Mouse (Mus musculus) forebrain, embryonic 11.5 days (tissue): ENCODE data around the gene Tesk2. TPM values are rescaled to one million over a fixed set of nuclear protein-coding genes. Genes with fewer than 3 reads are reported as not detected.
"Not testable (repeated sequence)": the region's sequence is repeated elsewhere in the genome, so short reads cannot be mapped to it uniquely, and the experiment has no call there.

ENCODE experiments used
- ATAC-seq: fragments of 200-750 bp; cut with Nextera tagmentation; replicated peaks from 2 replicates; pipeline ENCODE4 v1.8.0; 2017; ENCODE audit warnings: moderate TSS enrichment; ENCODE audit not compliant: low FRiP score
- DNase-seq: peaks from one replicate; pipeline ENCODE4 v3.0.0-alpha.2; 2017; ENCODE audit warnings: low spot score
- H3K27ac ChIP-seq: fragments of 300-500 bp; sonication (generic); 2 replicates; pipeline ENCODE4 v1.5.1; 2014; ENCODE audit warnings: low read depth, low read length
- H3K27me3 ChIP-seq: fragments of 300-500 bp; sonication (generic); 2 replicates; pipeline ENCODE4 v1.6.1; 2014; ENCODE audit warnings: mild to moderate bottlenecking, low read length, mixed read lengths; ENCODE audit not compliant: control insufficient read depth, insufficient read depth
- H3K36me3 ChIP-seq: fragments of 300-500 bp; sonication (generic); 2 replicates; pipeline ENCODE4 v1.6.1; 2014; ENCODE audit warnings: mild to moderate bottlenecking, low read length, moderate library complexity, mixed read lengths; ENCODE audit not compliant: control insufficient read depth, insufficient read depth
- H3K4me1 ChIP-seq: fragments of 300-500 bp; sonication (generic); replicated peaks from 2 replicates; pipeline ENCODE4 v1.6.1; 2014; ENCODE audit warnings: low read length, mixed read lengths; ENCODE audit not compliant: control insufficient read depth, insufficient read depth
- H3K4me2 ChIP-seq: fragments of 300-500 bp; sonication (generic); 2 replicates; pipeline ENCODE4 v1.6.1; 2014; ENCODE audit warnings: low read depth, mild to moderate bottlenecking, low read length, moderate library complexity, mixed read lengths; ENCODE audit not compliant: severe bottlenecking
- H3K4me3 ChIP-seq: fragments of 300-500 bp; sonication (generic); 2 replicates; pipeline ENCODE4 v1.5.1; 2014; ENCODE audit warnings: low read depth, low read length
- H3K9ac ChIP-seq: fragments of 300-500 bp; sonication (generic); 2 replicates; pipeline ENCODE4 v1.6.1; 2014; ENCODE audit warnings: low read length
- H3K9me3 ChIP-seq: fragments of 300-500 bp; sonication (generic); 2 replicates; pipeline ENCODE4 v1.6.1; 2016; ENCODE audit warnings: low read length, mixed read lengths; ENCODE audit not compliant: control insufficient read depth
- WGBS: fragments of 180-500 bp; shearing (Covaris S2); extraction: QIAGEN DNeasy Blood & Tissue Kit; methylation state at CpG from one replicate; pipeline ENCODE4 v1.1.7; 2014; 5-methylcytosine and 5-hydroxymethylcytosine counted together
- polyA plus RNA-seq: library from polyadenylated mRNA; unstranded; fragments of >200 nt; fragmentation: Nextera tagmentation; extraction: Ambion mirVana; gene quantifications from 2 replicates; pipeline ENCODE4 v1.2.1, GENCODE M21; 2014

Gene Tesk2
- polyA plus RNA-seq, 1 experiment from 2014 or later = 8.6 TPM

DNA sequence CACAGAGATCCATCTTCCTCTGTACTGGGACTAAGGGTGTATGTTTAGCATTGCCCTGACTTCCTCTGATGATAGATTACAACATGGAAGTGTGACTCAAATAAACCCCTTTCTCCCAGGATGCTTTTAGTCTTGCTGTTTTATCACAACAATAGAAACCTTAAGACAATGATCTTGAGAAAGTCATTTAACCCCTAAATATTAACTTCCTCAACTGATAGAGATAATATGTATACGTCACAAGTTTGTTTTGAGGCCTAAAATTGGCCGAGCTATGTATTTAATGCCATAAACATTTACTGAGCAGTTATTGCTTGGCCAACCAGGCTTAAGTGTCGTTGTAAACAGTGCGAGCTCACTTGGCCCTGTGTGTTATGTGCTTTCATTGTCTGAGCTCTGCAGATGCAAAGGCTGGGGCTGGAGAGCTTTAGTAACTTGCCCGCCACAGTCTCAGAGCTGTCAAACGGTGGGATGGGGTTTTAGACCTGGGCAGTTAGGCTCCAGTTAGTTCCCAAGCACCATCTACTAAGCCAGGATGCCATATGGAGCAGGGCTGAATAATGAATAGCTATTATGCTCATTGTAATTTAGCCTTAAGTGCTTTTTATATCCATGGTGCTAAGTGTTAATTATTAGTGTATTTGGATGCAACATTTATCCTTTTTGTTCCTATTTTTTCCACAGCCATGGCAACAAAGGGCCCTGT, 108.8 kb downstream of the Tesk2 start:
- no peaks in the 10 kb centered on the region for H3K36me3 ChIP-seq
- peak overlapping the region; percentile 59 for H3K27ac ChIP-seq
- no peak overlapping the region for H3K4me2 ChIP-seq
- DNase-seq = no peak
- no peak overlapping the region for H3K4me3 ChIP-seq
- peaks cover 8% of the 10 kb centered on the region for H3K4me1 ChIP-seq
- no peaks in the 10 kb centered on the region for H3K9me3 ChIP-seq
- 34% methylated on average over 6 of the region's 6 CpGs for WGBS
- peak overlapping the region; percentile 41 for H3K9ac ChIP-seq
- H3K27me3 ChIP-seq = no peaks in the 10 kb centered on the region
- peak; percentile 57 for ATAC-seq

- 0 out of 2 replicates have a peak overlapping the region, but pooled peaks have one; percentile 8 for H3K4me2 ChIP-seq
- ATAC-seq = peak; percentile 70
- H3K9me3 ChIP-seq = no peaks in the 10 kb centered on the region
- DNase-seq = peak; percentile 67
- peak overlapping the region; percentile 57; the same call in 1 of the 2 replicates for H3K27ac ChIP-seq
- H3K9ac ChIP-seq = peak overlapping the region; percentile 41
- H3K36me3 ChIP-seq = no peaks in the 10 kb centered on the region
- peaks cover 8% of the 10 kb centered on the region for H3K4me1 ChIP-seq
- H3K27me3 ChIP-seq = no peaks in the 10 kb centered on the region
- H3K4me3 ChIP-seq = no peak overlapping the region
- WGBS = 8% methylated on average over 6 of the region's 6 CpGs
Measured at GRCm38 (mm10) chr4:116830070-116830368, 109.3 kb downstream of the Tesk2 start.

DNA sequence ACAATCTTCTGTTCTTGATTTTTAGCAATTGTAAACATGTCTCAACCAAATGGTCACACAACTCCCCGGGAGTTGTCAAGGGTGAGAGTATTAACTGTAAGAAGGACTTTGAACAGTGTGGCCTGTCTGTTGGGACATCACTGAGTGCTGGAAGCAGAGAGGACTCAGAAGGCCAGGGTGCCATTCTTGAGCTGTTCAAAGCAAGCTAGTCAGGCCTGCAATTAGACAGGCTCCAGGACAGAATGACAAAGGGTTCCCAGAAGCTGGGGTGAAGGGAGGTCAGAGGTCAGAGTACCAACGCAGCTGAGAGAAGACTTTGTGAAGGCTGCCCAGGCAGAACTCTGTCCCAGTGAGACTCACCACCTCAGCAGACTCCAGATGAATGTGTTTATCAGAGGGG, 118.3 kb downstream of the Tesk2 start:
- no peaks in the 10 kb centered on the region for H3K36me3 ChIP-seq
- H3K9me3 ChIP-seq = no peaks in the 10 kb centered on the region
- no peak overlapping the region for H3K4me2 ChIP-seq
- no peak overlapping the region for H3K4me3 ChIP-seq
- H3K27ac ChIP-seq = no peak overlapping the region
- ATAC-seq (no peak), DNase-seq (no peak)
- no peak overlapping the region for H3K9ac ChIP-seq
- no peaks in the 10 kb centered on the region for H3K27me3 ChIP-seq
- no peaks in the 10 kb centered on the region for H3K4me1 ChIP-seq
- WGBS = 24% methylated on average over 2 of the region's 2 CpGs

GRCm38 (mm10) chr4:116840096-116840495, 119.3 kb downstream of the Tesk2 start:
- 43% methylated on average over 20 of the region's 29 CpGs for WGBS

DNA sequence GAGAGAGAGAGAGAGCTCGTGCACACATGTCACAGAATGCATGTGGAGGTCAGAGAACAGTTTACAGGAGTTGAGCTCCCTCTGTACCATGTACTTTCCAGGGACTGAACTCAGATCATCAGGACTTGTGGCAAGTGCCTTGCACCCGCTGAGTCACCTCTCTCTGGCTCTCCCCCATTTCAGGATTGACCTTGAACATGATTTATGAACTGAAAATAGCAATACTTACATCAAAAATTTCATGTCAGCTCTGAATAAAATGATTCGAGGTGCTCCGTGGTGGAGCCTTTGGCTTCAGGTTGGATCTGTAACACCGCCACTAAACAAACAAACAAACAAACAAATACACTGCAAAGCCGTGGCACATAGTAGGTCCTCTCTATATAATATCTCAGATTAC, 120.1 kb downstream of the Tesk2 start:
- Histone ChIP-seq H3K9ac (no peak overlapping the region), H3K27me3 (no peaks in the 10 kb centered on the region), H3K36me3 (no peaks in the 10 kb centered on the region), H3K9me3 (no peaks in the 10 kb centered on the region), H3K4me3 (no peak overlapping the region), H3K27ac (no peak overlapping the region), H3K4me1 (no peaks in the 10 kb centered on the region), H3K4me2 (no peak overlapping the region)
- 88% methylated on average over 6 of the region's 6 CpGs for WGBS
- no peak for ATAC-seq
- DNase-seq = no peak

More at GRCm38 (mm10) chr4:116840096-116840495, 119.3 kb downstream of the Tesk2 start:
- not testable (repeated sequence) for H3K4me3 ChIP-seq, H3K36me3 ChIP-seq, DNase-seq, H3K4me2 ChIP-seq, H3K9me3 ChIP-seq, H3K4me1 ChIP-seq, H3K27ac ChIP-seq, ATAC-seq, H3K27me3 ChIP-seq, H3K9ac ChIP-seq

- 94% methylated on average over 3 of the region's 3 CpGs for WGBS
- Histone ChIP-seq H3K27me3 (no peaks in the 10 kb centered on the region), H3K9me3 (no peaks in the 10 kb centered on the region), H3K27ac (no peak overlapping the region), H3K4me1 (no peaks in the 10 kb centered on the region), H3K9ac (no peak overlapping the region), H3K36me3 (no peaks in the 10 kb centered on the region), H3K4me3 (no peak overlapping the region), H3K4me2 (no peak overlapping the region)
- DNase-seq = no peak
- ATAC-seq = no peak
Measured at GRCm38 (mm10) chr4:116844324-116844723, 123.6 kb downstream of the Tesk2 start.

GRCm38 (mm10) chr4:116849901-116850300, 129.2 kb downstream of the Tesk2 start:
- H3K4me2 ChIP-seq = no peak overlapping the region
- no peaks in the 10 kb centered on the region for H3K36me3 ChIP-seq
- ATAC-seq (no peak), DNase-seq (no peak)
- H3K9ac ChIP-seq = no peak overlapping the region
- no peaks in the 10 kb centered on the region for H3K9me3 ChIP-seq
- H3K4me3 ChIP-seq = no peak overlapping the region
- H3K4me1 ChIP-seq = peaks cover 3% of the 10 kb centered on the region; the same call in 1 of the 2 replicates
- H3K27ac ChIP-seq = no peak overlapping the region
- H3K27me3 ChIP-seq = no peaks in the 10 kb centered on the region
- 73% methylated on average over 3 of the region's 3 CpGs for WGBS

DNA sequence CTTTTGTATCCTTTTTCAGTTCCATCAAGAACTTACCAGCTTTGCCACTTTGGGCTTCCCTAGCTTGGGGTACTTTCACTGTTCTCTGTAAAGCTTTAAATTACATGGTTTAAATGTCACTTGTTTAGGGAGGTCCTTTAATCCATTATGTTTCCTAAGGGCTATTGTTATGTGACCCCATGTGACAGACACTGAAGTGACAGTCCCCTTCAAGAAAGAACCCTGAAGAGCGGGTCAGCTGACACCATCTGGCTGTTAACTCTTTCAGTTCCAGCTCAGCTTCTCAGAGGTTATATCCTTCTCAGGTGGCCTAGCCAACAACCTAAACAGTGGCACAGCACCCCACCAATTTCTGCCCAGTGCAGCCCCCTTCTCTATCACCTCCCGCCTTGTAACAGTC, 133.5 kb downstream of the Tesk2 start:
- Histone ChIP-seq H3K4me3 (no peak overlapping the region), H3K27ac (no peak overlapping the region), H3K4me2 (no peak overlapping the region), H3K9ac (no peak overlapping the region), H3K4me1 (peaks cover 3% of the 10 kb centered on the region; the same call in 1 of the 2 replicates), H3K27me3 (no peaks in the 10 kb centered on the region), H3K36me3 (no peaks in the 10 kb centered on the region), H3K9me3 (no peaks in the 10 kb centered on the region)
- DNase-seq = no peak
- WGBS = 19% methylated on average over 2 of the region's 2 CpGs
- 0 out of 2 replicates have a peak, but pooled peaks have one; percentile 33 for ATAC-seq
